Mouse (Mus musculus) granulocyte monocyte progenitor cell, adult 5-6 weeks (primary cell): Measurements from ENCODE around the gene Ankrd33b. TPM values are rescaled to one million over a fixed set of nuclear protein-coding genes. Genes with fewer than 3 reads are reported as not detected.

Source experiments
- ATAC-seq: replicated peaks from 2 replicates; pipeline ENCODE4 v1.8.0; 2016; ENCODE audit warnings: mild to moderate bottlenecking, moderate TSS enrichment, inconsistent platforms; ENCODE audit not compliant: poor library complexity, severe bottlenecking
- total RNA-seq, 2 experiments: library from RNA; stranded (forward) in 1 of 2; stranded (reverse) in 1 of 2; fragments of 200-712, 200-1000 nt in 1 of 2; fragments of >200 nt in 1 of 2; fragmentation: Nextera tagmentation in 1 of 2; gene quantifications; 2 replicates each; pipeline ENCODE4 v1.2.3; 2014 to 2017

Ankrd33b gene
- total RNA-seq, 2 experiments from 2014 or later = 0.10 to 0.11 TPM

DNA sequence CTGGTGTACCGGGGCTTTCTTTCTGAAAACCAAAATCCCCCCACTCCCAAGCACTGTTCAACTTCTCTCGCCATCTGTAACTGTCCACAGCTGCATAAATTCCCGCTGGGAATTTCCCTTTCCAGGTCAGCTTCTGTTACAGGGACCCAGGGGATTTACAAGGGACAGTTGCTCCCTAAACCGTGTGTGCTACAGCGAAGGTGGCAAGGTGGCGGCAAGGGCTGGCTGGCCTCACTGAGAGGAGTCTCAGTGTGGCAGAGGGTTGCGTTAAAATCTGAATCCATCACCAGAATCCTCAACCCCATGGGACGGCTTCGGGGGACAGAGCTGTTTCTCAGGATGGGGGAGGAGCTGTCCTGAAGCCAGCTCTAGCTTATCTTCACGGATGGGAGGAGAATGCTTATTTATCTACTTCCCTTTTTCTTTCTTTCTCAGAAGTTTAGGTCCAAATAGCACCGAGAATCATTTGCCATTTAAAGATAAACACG is 1.6 kb upstream of the Ankrd33b start:
- ATAC-seq = peak; percentile 37; the same call in 1 of the 2 replicates

DNA sequence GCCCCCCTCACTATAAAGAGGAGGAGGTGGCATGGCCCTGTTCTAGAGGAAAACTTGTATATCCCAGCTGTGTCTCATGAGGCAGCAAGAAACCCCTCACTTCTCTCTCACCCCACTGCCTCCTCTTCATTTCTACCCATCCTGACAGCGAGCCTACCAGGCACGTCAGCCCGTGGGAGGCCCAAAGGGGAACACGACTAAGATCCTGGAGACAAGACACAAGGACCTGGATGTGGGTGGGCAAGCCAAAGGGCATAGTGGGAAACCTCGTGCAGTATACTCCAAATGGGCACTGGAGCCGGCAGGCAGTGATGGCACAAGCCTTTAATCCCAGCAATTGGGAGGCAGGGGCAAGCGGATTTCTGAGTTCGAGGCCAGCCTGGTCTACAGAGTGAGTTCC is 1.0 kb upstream of the Ankrd33b start:
- ATAC-seq = no peak

DNA sequence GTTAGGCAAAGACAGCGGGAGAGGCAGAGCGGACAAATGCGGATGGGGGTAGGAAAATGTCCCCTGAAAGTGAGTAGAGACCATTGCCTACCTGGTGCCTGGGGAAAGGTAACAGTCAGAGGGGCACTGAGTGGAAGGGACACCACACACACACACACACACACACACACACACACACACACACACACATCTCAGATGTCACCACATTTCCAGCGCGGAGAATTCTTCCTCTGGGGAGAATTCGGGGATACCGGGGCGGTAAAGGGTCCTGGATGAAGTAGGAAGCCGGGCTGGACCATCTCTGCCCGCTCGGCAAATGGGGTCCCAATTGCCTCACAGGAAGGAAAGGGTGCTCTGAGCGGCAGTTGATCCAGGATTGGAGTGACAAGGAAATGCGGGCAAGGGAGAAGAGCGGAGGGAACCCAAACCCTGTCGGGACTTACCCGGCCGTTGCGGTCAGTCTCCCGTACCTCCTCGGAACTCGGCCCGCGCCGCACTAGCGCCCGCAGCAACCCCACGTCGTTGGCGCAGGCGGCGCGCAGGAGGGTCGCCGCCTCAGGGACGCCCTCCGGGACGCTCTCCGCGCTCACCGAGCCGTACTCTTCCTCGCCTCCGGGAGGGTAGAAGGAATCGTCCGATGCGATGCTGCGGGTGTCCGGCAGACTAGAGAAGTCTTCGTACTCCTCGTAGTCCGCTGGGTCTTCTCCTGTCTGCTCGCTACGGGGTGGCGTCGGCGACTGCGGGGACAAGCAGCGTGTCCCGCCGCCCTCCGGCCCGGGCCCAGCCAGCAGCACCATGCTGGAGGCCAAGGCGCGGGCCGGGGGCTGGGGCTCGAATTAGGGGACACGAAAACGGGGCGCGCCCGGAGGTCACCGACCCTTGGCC is 688 bp downstream of the Ankrd33b start:
- ATAC-seq = peak; percentile 35

DNA sequence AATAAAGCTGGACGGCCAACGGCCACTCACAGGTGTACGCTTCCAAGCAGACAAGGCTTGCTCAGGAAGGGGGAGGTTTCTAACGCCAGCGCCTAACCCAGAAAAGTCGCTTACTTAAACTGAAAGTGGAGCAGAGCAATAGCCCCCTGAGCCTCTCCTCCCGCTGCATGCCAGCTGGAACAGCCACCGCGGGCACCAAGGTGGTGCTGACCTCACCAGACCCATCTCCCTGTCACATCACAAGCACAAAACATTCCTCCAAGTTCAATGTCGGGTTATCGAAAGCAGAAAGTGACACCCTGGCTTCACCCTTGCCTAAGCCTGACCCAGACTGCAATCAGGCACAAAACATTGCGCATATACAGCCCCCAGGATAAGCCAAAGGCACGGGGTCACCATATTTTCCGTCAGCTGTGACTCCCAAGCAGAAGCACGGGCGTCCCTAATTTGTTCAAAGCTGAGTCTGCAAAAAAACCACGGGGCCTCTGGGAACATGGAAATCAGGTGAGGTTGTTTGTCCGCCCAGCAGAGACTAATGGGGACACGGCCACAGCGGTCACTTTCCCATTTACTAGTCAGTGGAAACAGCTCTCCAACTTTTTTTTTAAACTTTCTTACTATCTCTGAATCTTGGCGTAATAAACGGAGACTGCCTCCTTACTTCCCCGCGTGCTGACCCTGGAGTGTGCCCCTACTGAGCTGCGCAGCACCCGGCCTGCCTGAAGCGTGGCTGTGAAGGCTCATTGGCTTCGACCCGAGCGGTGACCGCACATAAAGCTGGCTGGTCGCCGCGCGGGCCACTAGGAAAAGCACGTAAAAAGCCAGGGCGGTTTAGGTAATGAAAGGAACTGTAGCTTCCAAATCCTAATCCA is 1.6 kb downstream of the Ankrd33b start:
- peak; percentile 41 for ATAC-seq

DNA sequence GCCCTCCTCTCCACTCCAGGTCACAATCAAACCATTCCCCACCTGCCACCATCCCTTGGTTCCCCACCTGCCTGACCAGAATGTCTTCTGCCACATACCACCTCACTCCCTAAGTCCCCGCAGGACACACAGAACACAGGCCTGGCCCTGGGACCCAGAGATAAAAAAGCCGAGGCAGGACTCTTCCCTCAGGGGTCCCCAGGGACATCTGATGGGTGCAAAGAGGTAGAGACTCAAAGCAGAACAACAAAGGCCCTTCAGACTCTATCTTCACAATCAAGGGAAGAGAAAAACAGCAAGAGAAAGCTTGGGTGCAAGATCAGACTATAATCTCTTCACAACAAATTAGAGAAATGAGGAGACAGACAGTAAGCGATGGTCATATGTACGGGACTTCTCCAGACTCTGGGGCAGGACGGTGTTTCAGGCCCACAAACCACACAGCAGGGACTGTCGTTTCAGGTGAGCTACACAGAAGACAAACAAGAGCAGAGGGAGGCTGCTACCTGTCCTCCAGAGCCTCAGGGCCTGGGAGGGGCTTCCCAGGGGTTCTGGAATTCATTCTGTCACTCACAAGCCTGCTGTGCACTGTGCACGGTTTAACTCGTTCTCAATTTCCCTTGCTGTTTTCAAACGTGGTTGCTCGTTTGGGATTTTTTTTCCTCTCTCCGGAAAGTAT is 2.3 kb downstream of the Ankrd33b start:
- ATAC-seq = no peak

DNA sequence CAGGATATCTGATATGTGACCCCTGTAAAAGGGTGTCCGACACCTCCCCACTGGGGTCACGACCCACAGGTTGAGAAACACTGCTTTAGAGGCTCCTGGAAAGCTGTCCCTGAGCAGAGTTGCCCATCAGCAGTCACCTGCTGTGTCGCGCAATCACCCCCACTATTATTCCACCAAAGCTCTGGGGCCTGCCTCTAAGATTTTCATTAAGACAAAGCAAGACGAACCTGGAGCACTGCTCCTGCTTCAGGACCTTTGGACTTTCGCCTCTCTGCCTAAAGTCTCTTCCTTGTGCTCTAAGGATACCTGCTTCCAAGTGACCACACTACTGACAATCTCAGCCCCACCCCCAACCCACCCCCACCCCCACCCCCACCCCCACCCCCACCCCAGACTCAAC is 3.1 kb downstream of the Ankrd33b start:
- no peak for ATAC-seq

DNA sequence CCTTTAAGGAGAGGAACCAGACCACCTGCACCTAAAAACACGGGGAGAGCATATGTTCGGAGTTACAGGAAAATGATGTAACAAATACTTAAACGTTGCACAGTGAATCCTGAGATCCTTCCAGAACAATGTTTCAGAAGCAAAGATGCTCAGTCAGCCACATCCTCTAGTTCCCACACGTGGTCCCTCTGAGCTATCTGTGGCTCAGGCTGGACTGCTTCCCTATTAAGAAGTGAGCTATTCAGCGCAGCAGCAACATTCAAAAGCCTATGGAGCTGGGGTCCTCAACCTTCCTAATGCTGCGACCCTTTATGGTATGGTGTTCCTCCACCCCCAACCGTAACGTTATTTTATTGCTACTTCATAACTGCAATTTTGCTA is 3.6 kb downstream of the Ankrd33b start:
- no peak for ATAC-seq

DNA sequence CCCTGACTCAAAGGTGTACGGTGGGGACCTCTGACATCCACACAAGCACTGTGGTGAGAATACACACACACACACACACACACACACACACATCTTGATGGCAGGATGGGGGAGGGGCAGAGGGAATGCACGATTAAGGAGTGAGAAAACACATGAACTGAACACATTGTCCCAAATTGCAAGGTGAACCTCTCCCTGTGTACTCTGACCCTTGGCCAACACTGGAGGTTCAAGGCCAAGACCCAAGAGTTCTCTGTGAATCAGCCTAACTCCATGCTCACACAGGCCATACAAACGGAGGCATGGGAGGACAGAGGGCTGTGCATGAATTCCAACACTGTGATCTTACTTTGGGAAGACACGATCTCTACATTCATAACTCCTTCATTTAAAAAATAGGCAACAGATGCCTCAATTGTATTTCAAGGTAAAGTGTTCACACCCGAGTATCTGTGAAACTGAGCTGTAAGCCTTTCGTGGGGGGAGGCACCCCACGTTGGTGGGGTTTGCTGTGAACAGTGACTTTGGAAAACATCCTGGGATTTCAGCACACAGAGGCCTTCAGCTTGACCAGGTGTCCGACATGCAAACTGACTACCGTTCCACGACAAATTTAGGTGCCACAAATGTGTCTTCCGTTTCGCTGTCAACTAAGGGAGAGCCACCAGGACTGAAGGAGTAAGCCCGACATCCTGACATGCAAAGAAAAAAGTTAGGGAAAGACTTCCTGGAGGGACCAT is 4.1 kb downstream of the Ankrd33b start:
- ATAC-seq = no peak

DNA sequence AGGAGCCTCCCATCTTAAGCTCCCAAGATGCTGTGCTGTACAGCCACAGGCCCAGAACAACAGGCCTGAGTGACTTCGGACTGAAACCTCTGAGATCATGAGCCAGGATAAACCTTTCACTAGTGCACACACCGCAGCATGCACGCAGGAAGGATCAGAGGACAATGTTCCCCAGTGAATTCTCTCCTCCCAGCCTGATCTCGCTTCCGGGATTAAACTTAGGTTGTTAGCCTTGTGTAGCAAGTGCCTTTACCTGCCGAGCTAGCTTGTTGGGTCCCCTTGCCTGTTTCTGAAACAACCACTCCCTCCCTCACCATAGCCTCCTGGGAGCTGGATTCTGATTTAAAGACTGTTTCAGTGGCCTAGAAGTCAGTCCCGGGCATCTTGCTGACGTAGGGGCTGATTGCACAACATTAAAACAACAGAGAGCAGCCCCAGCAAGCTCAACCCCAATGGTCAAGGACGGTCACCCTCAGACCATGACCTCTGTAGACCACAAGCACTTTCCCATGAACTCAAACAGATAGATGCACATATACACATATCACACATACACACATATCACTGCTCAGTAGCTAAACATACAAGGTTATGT is 6.2 kb downstream of the Ankrd33b start:
- no peak for ATAC-seq

DNA sequence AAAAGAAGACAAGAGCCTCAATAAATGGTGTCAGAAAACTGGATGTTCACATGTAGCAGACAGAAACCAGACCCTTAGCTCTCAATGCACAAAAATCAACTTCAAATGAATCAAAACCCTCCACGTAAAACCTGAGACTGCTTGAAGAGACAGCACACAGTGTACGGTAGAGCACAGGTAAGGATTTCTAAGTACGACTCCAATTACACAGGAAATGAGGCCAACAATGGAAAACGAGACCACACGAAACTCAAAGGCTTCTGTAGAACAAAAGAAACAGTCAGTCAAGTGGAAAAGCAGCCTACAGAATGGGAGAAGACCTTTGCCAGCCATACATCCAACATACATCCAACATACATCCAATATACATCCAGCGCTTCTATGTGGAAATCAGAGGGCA is 6.9 kb downstream of the Ankrd33b start:
- no peak for ATAC-seq

DNA sequence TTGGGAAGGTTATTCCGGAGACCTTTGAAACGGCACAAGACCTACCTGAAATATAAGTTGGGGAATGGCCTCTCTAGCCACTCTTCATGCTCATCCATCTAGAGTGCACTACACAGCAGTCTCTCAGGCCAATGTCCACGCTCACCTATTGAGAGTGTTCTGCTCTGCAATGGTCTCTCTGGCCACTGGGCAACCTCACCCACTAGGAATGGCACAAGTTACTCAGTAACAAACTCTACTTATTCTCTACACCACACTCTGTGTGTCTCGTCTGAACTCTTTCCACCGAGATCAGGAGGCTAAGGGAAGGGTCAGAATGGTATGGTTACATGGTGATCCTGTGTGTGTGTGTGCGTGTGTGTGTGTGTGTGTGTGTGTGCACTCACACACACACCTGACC is 7.7 kb downstream of the Ankrd33b start:
- no peak for ATAC-seq

DNA sequence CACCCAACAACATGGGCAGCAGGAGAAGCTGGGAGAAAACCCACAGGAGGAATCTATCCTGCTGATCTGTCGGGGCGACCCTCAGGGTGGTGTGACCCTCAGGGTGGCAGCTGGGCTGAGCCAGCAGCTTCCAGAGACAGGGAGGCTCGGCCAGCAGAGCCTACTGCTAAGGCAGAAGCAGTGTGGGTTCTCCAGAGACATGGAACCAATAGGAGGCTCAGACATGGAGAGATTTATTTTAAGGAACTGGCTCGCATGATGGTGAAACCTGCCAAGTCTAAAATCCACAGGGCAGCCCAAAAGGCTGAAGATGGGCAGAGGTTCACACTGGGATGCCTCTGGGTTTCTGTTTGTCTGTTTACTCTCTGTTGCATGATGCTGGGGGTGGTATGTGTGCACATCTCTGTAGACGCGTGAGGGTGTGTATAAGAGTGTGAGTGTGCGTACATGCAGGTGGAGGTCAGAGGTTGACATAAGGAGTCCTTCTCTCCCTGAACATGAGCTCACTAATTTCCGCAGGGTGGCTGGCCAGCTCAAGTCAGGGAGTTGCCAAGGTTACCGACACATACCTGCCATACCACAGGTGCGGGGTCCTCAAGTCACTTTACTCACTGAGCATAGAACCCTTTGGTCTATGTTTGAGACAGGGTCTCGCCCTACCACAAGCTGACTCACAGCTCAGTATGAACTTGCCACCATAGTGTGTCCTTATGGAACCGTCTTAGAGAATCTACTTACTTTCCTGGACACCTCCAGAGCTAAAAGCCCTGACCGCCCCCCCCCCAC is 14.8 kb downstream of the Ankrd33b start:
- peak; percentile 20; the same call in 1 of the 2 replicates for ATAC-seq

DNA sequence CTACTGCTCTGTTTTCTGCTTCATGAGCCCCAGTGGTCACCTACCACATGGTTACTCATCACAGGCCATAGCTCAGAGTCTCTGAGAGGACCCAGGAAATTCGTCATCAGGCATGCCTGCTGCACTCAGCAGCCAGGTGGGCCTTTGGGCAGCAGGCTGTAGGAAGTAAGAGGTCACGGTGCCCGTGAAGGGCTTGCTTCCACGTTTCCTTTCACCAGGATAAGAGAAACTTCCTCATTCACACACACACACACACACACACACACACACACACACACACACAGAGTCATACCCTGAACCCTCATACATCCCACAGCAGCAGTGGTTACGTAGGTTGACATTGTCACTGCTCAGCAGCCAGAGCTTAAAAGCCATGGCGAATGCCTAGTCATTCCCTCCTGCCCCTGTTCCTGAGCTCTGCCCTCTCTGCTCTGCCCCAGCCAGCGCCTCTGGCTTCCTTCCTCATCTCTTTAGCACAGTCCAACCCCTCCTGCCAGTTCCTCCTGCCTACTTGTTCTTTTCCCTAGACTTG is 17.6 kb downstream of the Ankrd33b start:
- ATAC-seq = peak; percentile 87

DNA sequence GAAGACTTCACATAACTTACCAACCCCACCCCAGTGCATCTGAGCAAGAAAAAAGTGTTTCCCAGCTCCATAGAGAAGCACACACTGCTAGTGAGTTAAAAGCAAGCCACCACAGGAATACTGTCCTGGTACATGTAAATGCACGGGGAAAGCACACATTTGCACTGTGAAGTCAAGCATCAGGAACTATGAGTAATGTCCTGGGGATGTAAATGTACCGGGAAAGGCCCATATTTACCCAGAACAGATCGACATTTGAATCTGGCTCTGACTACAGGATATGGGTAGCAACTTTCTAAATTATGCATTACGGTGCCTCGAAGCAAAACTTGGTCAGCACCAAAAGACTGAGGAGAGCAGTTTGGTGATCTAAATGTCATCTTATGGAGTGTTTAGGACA is 18.5 kb downstream of the Ankrd33b start:
- ATAC-seq = no peak

DNA sequence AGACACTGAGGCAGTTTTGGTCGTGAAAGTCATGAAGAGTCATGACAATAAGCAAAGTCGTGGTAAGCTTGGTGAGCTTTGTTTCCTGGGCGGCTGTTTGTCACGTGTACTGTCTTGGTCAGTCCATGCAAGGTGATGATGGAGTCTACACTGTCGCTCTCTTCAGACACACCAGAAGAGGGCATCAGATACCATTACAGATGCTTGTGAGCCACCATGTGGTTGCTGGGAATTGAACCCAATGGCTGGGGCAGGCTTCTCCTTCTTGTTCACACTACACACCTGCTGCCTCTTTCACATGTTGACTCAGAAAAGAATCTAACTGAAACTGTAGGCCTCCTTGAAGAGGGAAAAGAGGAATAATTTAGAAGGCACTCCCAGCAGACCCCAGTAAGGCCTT is 19.3 kb downstream of the Ankrd33b start:
- ATAC-seq = no peak

DNA sequence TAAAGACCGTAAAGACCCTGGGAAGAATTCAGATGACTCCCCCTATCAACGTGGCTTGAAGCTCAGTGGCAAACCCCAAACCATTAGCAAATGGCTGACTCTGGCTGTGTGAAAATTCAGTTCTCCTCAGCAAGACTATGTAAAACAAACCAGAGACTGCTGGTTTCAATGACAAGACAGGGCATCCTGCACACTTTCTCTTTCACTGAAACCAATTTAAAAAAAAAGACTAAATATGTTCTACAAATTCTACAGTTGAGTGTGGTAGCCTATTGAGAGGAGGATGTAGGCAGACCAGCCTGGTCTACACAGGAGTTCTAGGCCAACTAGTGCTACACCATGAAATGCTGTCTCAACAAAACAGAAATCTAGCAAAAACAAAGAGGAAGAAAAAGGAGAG is 21.0 kb downstream of the Ankrd33b start:
- no peak for ATAC-seq

DNA sequence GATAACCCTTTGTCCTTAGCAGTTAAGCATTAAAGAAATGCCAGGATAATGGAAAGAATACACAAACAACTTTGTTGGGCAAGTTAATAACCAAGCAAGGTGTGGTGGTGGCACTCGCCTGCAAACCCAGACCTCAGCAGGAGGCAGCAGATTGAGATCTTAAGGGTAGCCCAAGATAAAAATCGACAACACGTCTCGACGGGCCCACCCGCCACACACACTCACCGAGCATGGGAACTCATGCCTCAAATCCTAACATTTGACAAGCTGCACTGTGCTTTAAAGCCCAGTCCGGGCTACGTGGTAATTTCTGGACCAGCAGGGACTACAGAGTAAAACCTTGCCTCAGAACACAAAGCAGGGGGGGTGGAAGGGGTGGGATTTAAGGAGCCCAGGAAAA is 22.2 kb downstream of the Ankrd33b start:
- no peak for ATAC-seq

DNA sequence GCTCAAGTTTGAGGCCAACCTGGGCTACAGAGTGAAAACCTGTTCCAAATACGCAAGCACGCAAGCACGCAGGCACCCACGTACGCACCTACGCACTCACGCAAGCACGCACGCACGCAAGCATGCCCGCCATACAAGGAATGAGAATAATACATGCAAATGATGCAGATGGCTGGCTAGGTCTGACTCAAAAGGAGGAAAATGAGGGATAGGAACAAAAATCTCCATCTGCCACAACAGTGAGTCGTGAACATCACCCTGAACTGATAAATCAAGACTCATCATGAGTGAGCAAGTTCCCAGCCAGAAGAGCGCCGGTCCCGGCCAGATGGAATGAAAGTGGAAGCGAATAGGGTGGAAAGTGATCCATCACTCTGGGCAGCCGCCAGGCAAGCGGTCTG is 22.7 kb downstream of the Ankrd33b start:
- ATAC-seq = 0 out of 2 replicates have a peak, but pooled peaks have one; percentile 12

DNA sequence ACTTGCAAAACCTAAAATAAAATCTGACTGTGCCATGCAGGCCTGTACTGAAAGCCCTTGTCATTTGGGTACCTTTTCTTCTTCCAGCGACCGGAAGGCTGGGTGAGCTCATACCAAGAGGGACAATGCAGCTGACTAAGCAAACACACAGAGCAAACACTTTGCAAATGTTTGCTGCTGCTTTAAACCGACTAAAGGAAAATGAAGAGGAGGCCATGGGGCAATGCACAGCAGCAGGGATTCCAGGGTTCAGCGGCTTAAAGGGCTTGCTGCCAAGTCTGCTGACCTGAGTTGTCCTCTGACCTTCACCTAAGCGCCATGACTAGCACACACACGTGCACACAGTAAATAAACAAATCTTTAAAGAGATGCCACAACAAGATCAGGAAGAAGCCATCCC is 23.9 kb downstream of the Ankrd33b start:
- no peak for ATAC-seq
